Mouse (Mus musculus) thymus, postnatal 36 days (tissue): ENCODE measurements around the gene Cmtr1.
"Not testable (repeated sequence)": the region's sequence is repeated elsewhere in the genome, so short reads cannot be mapped to it uniquely, and the experiment has no call there.

ENCODE experiments used
- DNase-seq, 2 experiments: peaks; one replicate each; pipeline ENCODE4 v3.0.0; 2022; ENCODE audit warnings: mixed read lengths in 2 of 2

Cmtr1 gene

DNA sequence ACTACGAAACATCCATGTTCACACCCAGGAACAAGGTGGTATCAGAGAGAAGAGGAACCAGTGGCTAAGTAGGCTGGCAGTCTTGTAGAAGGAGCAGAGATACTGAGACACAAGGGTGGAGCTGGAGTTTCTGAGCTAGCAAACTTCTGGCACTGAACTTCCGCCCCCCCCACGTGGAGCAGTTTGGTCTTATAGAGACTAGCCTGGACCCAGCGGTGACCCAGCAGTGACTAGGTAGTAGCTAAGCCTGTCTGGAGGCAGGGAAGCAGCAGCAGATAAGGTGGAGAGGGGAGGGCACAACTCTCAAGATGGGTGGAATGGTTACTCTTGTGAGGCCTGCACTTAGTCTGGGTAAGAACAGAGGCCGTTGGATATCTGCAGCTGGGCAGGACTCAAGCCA is 48.4 kb downstream of the Cmtr1 start:
- DNase-seq, result no peak

DNA sequence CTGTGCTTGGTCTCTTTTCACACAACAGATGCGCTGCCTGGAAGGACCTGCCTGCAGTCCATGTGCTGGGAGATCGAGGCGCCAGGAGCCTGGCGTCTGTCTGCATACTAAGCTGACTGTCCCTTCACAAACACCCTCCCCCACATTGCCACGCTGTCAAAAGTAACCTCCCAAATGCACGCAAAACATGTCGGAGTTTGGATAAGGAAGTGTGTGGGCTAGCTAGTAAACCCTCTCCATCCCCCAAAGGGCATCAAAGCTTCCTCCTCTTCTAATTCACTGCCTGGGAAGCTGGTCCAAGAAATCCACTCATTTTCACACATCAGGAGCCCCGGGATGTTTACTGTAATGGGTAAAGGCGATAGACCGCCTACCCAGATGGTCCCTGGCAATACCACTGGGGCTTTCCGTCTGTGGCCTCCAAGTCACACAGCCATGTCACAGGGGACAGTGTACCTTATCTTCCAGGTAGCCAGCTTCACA is 50.2 kb downstream of the Cmtr1 start:
- DNase-seq, result no peak

DNA sequence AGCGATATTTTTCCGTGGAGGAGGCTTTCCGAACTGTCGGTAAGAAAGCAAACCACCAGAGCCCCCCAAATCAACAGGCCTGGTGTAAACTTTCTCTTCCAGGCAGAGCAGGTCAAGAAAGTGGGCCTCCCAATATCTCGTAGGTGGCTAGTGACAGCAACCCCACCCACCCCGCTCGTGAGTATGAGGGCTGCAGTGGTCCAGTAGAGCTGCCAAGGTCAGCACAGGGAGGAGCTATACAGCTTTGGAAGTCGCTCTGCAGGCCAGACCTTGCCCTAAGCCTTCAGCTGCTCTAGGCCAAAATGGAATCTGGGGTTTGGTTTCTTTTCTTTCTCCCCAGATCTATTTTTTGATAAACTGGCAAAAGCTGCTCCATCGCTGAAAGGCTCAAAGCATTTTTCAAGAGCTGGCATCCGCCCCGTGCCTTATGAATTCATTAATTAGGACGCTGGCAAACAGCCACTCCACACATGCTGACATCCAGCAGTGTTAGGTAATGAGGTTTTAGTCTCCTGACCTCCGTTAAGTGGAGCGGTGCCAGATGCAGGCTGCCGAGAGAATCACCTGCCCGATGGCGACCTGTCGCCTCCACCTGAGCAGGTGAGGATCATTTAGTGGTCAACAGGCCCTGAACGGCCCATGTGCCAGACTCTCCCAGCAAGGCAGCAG is 50.8 kb downstream of the Cmtr1 start:
- DNase-seq, result no peak

DNA sequence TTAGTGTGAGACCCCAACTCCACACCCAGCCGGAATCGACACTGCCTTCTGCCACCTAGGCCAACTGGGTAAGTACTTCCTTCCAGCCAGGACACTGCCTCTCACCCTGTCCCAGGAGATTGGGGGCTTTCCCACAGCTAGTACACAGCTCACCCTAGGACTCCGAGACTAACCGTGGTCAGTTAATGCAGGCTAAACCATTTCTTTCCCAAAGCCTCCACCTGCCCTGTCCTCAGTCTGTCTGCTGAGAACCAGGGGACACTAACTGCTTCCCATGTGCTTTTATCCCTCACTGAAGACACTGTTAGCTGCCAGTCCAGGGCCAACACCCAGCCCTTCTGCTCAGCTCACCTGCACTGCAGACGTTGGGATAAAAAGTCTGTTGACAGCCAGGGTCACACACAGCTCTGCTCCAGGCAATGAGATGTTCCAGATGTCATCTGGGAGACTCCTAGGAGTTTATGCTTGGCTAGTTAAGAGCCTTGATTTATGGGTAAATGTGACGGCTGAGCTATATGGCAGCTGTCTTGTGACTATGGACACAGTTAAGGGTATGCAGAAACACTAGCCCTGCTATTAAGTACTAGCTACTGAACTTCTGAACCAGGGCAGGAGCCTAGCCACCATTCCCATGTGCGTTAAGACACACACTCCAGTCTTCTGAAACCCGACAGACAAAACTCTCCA is 51.5 kb downstream of the Cmtr1 start:
- DNase-seq, result no peak

DNA sequence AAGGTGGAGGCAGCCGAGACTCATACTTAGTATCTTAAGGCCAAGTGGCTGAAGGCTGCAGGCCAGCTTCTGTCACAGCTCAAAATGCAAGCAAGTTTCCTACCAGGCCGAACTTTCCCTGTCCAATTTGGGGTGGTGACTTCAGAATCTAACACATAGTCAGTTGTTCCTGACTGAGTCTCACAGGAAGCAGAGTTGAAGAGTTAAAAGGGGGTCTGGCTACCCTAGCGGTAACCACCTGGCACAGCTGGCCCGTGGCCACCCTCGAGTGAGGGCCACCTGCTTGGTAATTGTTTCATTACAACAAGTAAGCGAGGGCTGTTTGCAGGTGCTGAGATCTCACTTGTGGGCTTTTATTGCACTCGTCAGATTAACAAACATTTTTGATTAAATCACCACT is 52.2 kb downstream of the Cmtr1 start:
- DNase-seq, result no peak

GRCm38 (mm10) chr17:29713734-29714133 is 53.3 kb downstream of the Cmtr1 start:
- not testable (repeated sequence) for DNase-seq

DNA sequence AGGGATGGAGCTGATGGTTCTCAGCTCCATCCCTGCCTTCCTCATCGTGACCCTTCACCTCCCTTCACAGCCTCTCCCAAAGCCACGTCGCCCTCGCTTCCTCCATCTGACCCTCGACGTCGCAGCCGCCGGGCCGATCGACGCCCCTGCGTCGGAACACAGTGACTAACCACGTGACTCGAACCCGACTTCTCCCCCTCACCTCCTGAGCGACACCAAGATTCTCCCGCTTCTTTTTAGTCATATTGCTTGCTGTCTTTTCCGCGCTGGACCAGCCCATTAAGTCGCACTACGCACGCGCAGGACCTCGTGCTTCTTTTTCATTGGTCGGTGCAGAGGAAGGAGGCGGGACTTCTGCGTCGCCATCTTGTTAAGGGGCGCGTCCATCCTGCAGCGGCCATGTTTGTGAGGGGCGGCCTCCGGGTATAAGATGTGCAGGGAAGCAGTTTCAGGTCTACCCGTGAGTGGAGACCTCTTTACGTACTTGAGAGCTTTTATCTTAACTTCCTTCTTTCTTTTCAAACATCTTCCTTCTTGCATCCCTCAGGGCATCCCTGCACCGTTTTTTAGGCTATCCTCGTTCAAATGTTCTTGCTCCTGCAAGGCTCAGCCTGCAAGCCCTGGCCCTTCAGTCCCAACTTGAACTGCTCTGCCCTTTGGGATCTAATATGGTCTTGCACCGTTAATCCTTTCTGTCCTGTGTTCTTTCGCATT is 56.5 kb downstream of the Cmtr1 start, which contains the start of gene Ccdc167:
Ccdc167 (minus strand) TSS at position 313 of the 714 bp plus-strand sequence.
- DNase-seq, result peak; percentile 96 to 97

GRCm38 (mm10) chr17:29718660-29719059 is 58.3 kb downstream of the Cmtr1 start:
- DNase-seq, result no peak

DNA sequence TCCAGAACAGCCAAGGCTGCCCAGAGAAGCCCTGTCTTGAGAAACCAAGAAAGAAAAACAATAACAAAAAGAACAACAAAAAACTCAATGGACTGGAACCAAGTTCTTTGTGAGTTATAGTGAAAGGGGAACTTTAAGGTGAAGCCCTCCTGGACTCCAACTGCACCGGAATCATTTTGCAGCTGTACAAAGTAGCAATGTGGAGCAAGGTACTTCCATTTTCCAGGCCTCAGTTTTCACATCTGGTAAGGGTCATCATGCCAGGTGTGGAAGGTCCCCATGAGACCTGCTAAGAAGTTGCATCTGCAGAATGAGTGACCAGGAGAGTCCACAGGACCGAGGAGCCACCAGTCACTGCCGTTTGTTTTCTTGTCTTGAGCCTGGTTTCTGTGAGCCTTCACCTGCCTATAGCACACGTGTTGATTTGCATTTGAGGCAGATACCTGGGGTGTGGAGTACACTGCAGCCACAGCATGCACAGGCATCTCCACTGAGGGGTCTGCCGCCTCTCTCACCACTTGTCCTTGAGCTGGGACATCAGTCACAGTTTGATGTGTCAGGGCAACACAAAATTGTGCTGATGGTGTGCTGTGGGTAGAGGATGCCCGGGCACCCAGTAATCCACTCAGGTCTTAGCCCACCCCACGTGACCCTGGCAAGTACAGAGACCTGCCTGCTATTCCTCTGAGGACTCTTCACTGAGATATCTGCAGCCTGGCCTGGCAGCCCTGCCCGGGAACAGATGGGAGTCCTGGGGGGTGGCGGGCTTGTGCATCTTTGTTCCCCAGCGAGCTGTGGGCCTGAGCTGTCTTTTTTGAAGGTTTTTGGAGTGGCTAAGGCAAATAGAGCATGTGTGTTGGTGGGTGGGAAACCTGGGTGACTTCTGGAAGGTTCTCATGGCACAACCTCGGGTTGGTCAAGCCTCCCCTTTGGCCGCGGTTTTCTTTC is 59.5 kb downstream of the Cmtr1 start:
- DNase-seq, result no peak

DNA sequence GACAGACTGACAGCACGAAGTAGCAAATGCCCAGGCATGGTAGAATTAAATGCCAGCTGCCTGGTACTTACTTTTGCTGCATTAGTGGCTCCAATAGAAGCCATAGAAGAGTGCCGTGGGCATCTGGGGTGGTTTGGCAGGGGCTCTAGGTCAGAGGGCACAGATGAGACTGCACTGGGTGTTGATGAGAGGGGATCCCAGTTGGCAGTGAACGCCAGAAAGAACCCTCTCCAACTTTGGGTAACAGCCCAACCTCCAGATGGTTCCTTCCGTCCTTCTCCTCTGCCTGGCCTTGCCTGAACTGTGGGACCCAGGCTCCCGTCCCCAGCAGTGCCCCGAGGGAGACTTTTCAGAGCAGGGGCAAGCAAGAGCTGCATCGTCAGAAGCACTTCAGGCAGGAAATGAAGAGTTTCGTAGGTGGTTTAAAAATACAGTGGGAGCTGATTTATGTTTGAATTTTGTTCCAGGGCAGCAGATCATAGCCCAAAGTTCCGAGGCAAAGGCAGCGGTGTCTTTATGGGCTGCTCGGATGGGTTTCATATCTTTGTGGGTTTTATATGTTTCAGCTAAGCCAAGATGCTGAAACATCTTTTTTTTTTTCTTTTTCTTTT is 60.5 kb downstream of the Cmtr1 start:
- no peak for DNase-seq

GRCm38 (mm10) chr17:29724610-29725009 is 64.2 kb downstream of the Cmtr1 start:
- DNase-seq, result no peak

- DNase-seq, result no peak
These were observed 64.7 kb downstream of the Cmtr1 start for GRCm38 (mm10) chr17:29725027-29725620.

DNA sequence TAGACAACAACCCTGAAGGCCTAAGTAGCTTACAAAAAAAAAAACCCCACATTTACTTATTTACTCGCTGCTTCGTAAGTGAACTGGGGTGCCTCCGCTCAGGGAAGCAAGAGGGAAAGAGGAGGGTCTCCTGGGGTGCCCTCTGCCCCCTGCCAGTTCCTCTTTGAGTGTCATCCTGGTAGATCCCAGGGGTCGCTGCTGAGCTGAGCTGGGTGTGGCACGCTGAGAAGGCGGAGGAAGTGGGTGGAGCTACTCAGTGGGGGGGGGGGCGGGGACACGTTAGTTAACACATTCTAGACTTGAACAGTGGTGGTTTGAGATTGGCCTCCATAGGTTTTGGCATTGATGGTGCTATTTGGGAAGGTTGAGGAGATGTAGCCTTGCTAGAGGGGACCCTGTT is 67.7 kb downstream of the Cmtr1 start:
- DNase-seq, result peak; percentile 44 to 48

- no peak for DNase-seq
These were observed 70.3 kb downstream of the Cmtr1 start for GRCm38 (mm10) chr17:29730510-29731265.

DNA sequence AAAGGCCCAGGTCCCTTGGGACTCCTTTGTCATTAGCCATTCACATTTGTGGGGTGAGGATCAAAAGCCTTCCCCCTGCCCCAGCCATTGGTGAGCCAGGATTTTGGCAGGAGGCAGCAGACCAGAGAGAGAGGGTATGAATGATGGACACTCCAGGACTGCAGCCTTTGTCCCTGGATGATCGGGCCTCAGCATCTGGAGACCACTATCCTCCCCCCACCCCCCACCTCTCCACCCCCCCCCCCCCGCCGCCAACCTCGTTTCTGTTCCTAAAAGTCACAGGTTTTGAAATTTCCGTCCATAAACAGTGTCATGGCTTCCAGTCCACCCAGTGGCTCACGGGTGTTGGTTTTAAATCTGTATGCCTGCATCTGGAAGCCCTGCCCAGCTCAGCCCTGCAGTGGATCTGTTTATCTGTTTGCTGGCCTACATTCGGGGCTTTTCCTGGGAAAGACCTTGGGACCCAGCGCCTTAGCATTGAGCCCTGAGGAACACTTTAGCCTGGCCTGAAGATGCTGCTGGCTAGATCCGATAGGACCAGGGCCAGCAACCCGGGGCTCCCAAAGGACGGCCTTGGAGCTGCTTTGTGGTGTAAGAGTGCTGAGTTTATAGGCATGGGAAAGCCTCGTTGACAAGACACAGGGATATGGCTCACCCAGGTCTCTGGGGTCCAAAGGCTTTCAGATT is 71.0 kb downstream of the Cmtr1 start:
- no peak for DNase-seq

DNA sequence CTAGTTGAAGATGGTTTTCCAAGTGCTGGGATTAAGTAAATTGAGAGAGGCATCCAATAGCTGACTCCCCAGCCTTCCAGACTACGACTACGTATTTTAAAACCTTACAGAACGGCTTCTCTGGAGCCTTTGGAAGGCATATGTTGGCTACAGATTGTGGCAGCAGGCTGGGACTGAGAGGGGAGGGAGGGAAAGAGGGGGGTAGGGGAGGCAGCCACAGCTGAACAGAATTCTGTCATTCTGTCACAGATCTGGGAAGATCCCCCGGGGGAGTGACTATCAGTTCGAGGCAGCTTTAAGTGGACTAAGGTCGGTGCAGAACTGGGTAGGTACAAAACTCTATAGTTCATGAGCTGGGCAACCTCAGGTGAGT is 71.5 kb downstream of the Cmtr1 start:
- DNase-seq, result no peak

DNA sequence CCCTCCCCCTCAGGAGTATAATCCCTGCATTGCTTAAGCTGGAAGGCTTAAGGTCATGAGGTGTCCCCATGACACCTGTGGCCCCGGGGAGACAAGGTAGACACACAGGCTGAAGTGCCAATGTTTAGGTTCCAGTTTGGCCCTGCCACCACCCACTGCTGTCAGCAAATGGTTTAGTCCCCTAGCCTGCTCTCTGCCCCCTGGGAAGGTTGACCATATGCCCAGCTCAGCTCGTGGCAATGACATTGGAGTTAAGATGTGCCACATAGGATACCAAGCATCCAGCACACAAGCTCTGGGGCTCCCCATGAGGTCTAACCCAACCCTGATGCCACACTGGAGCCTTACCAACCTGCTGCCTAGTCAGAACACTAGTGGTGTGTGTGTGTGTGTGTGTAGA is 72.1 kb downstream of the Cmtr1 start:
- no peak for DNase-seq

DNA sequence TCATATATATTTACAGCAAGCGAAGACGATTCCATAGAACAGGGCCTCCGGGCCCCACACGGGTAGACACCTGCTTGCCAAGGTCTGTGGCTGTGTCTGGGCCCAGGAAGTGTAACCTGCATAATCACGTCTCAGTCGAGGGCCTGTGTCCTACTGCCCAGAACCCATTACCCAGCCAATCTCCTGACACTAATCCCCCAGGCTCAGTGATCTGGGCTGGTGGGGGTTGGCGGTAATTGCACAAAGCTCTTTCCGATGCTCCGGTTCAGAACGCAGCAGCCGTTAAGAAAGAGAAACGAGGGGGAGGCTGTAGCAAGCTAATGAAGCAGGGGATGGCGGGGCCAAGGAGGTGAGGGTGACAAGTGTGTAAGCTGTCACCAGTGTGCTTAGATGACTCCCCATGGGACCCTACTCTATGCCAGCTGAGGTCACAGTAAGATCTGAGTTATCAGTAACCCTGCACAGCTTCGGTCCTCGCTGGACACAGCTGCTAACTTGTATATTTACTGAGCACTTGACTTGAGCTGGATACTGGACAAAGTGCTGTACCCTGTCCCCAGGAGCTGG is 76.1 kb downstream of the Cmtr1 start:
- DNase-seq, result no peak

GRCm38 (mm10) chr17:29737849-29738804 is 77.7 kb downstream of the Cmtr1 start:
- DNase-seq, result no peak
